Mouse (Mus musculus): ENCODE measurements around the gene Car11. TPM values are rescaled to one million over a fixed set of nuclear protein-coding genes. Genes with fewer than 3 reads are reported as not detected.
A peak's percentile ranks its signal among the peaks of the same experiment; 100 is the strongest.

Car11 gene
- polyA plus RNA-seq, 1 experiment from 2014 or later, result 7.5 TPM

DNA sequence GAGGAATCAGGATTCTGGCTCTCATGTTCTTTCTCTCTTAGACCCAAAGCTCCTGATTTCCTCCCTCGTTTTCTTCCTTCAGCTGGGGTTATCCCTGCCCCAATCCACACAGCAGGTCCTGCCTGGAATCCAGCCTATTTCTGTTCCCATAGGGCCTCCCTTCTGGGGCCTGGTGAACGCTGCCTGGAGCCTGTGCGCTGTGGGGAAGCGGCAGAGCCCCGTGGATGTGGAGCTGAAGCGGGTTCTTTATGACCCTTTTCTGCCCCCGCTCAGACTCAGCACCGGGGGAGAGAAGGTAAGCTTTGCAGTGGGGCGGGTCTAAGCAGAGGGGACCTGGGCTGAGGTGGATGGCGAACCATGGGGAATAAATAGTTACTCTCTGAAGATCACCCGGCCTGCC is 1.4 kb downstream of the Car11 start:
- Histone ChIP-seq H3K9ac (ENCODE audit: low read depth, low read length) (peak overlapping the region; percentile 36; the same call in 1 of the 2 replicates), H3K9me3 (replicated peaks; ENCODE audit: low read length) (no peaks in the 10 kb centered on the region), H3K36me3 (ENCODE audit: insufficient read depth, low read length) (no peaks in the 10 kb centered on the region), H3K4me2 (ENCODE audit: low read length) (peak overlapping the region; percentile 58), H3K4me1 (replicated peaks; ENCODE audit: insufficient read depth, low read length) (peaks cover 13% of the 10 kb centered on the region), H3K4me3 (replicated peaks; ENCODE audit: low read depth, low read length) (peak overlapping the region; percentile 25; the same call in 1 of the 2 replicates), H3K27me3 (ENCODE audit: insufficient read depth, low read length) (peaks cover 16% of the 10 kb centered on the region), H3K27ac (peak overlapping the region; percentile 20; the same call in 1 of the 2 replicates)
- no peak for TF ChIP-seq CTCF (IDR thresholded peaks at IDR 0.05; ENCODE audit: low read depth)
- no peak for ATAC-seq (replicated peaks; ENCODE audit: low FRiP score, low read depth)
- no peak for DNase-seq (ENCODE audit: low spot score)
- WGBS, result 28% methylated on average over 11 of the region's 11 CpGs

DNA sequence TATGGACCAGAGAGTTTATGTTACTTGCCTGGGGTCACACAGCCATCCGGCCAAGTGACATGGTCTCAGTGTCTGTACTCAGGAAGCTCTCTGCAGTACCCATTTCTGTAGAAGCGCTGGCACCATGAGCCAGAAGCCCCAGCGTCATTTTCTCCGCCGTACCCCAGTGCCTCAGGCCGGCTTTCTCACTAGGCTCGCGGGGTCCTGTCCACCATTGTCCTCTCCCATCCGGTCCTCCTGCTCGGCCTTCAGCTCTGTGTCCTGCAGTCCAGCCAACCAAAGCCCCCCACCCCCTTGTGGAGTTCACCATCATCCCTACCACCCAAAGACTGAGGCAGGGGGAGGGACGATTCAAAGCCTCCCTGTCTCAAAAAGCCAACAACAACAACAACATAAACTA is 2.0 kb downstream of the Car11 start:
- peaks cover 13% of the 10 kb centered on the region for H3K4me1 ChIP-seq (replicated peaks; ENCODE audit: insufficient read depth, low read length)
- WGBS, result 83% methylated on average over 11 of the region's 11 CpGs
- H3K27ac ChIP-seq, result no peak overlapping the region
- ATAC-seq (replicated peaks; ENCODE audit: low FRiP score, low read depth) (no peak), DNase-seq (ENCODE audit: low spot score) (no peak)
- H3K9ac ChIP-seq (ENCODE audit: low read depth, low read length), result no peak overlapping the region
- peak overlapping the region; percentile 58; the same call in 1 of the 2 replicates for H3K4me2 ChIP-seq (ENCODE audit: low read length)
- no peak overlapping the region for H3K4me3 ChIP-seq (replicated peaks; ENCODE audit: low read depth, low read length)
- peaks cover 16% of the 10 kb centered on the region for H3K27me3 ChIP-seq (ENCODE audit: insufficient read depth, low read length)
- no peaks in the 10 kb centered on the region for H3K9me3 ChIP-seq (replicated peaks; ENCODE audit: low read length)
- no peak for TF ChIP-seq CTCF (IDR thresholded peaks at IDR 0.05; ENCODE audit: low read depth)
- H3K36me3 ChIP-seq (ENCODE audit: insufficient read depth, low read length), result no peaks in the 10 kb centered on the region

GRCm38 (mm10) chr7:45702316-45702715 is 2.7 kb downstream of the Car11 start:
- Histone ChIP-seq H3K4me3 (replicated peaks; ENCODE audit: low read depth, low read length) (no peak overlapping the region), H3K27me3 (ENCODE audit: insufficient read depth, low read length) (peaks cover 16% of the 10 kb centered on the region), H3K4me1 (replicated peaks; ENCODE audit: insufficient read depth, low read length) (peaks cover 13% of the 10 kb centered on the region), H3K9ac (ENCODE audit: low read depth, low read length) (no peak overlapping the region), H3K9me3 (replicated peaks; ENCODE audit: low read length) (no peaks in the 10 kb centered on the region), H3K27ac (no peak overlapping the region), H3K36me3 (ENCODE audit: insufficient read depth, low read length) (no peaks in the 10 kb centered on the region), H3K4me2 (ENCODE audit: low read length) (no peak overlapping the region)
- ATAC-seq (replicated peaks; ENCODE audit: low FRiP score, low read depth) (no peak), DNase-seq (ENCODE audit: low spot score) (no peak)
- TF ChIP-seq CTCF (IDR thresholded peaks at IDR 0.05; ENCODE audit: low read depth), result no peak
- 89% methylated on average over 11 of the region's 11 CpGs for WGBS

DNA sequence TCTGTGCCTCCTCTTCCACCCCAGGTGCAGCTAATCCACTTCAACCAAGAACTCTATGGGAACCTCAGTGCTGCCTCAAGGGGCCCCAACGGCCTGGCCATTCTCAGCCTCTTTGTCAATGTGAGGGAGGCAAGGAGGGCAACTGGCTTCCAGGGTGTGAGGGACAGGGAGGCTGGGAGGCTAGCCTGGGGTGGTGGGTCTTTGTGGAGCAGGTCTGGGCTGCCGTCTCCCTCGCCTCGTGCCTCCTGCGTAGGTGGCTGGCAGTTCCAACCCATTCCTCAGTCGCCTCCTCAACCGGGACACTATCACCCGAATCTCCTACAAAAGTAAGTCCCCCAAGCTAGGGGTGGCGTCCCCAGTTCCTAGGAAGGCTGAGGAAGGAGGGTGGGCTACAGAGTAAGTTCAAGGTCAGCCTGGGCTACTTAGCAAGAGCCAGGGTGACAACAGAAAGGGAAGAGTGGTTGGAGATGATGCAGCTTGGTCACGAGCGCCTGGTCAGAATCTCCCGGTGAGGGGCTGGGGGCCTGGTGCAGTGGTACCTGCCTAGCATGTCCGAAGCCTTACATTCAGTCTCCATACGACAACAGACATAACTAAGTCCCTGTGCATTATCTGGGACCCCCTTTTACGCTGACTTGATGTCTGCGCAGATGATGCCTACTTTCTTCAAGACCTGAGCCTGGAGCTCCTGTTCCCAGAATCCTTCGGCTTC is 3.3 kb downstream of the Car11 start:
- H3K27me3 ChIP-seq (ENCODE audit: insufficient read depth, low read length), result peaks cover 16% of the 10 kb centered on the region
- H3K9ac ChIP-seq (ENCODE audit: low read depth, low read length), result no peak overlapping the region
- H3K4me2 ChIP-seq (ENCODE audit: low read length), result no peak overlapping the region
- no peaks in the 10 kb centered on the region for H3K36me3 ChIP-seq (ENCODE audit: insufficient read depth, low read length)
- H3K9me3 ChIP-seq (replicated peaks; ENCODE audit: low read length), result no peaks in the 10 kb centered on the region
- H3K4me1 ChIP-seq (replicated peaks; ENCODE audit: insufficient read depth, low read length), result peaks cover 16% of the 10 kb centered on the region
- ATAC-seq (replicated peaks; ENCODE audit: low FRiP score, low read depth), result no peak
- TF ChIP-seq CTCF (IDR thresholded peaks at IDR 0.05; ENCODE audit: low read depth), result no peak
- DNase-seq (ENCODE audit: low spot score), result no peak
- H3K27ac ChIP-seq, result no peak overlapping the region
- no peak overlapping the region for H3K4me3 ChIP-seq (replicated peaks; ENCODE audit: low read depth, low read length)
- WGBS, result 88% methylated on average over 17 of the region's 17 CpGs

DNA sequence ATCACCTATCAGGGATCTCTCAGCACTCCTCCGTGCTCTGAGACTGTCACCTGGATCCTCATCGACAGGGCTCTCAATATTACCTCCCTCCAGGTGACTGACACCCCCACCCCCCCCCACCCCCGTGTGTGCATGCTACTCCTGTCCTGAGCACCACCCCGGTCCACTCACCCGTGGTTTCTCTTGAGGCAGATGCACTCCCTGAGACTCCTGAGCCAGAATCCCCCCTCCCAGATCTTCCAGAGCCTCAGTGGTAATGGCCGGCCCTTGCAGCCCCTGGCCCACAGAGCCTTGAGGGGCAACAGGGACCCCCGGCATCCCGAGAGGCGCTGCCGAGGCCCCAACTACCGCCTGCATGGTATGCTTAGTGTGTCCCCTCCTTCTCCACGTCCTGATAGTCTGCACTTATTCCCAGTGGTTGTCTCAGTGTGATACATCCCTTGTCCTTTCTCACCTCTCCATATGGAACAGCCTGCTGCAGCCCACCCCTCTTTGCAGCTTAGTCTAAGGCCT is 3.9 kb downstream of the Car11 start:
- Histone ChIP-seq H3K27me3 (ENCODE audit: insufficient read depth, low read length) (peaks cover 12% of the 10 kb centered on the region; the same call in 1 of the 2 replicates), H3K27ac (peak overlapping the region; percentile 85), H3K36me3 (ENCODE audit: insufficient read depth, low read length) (no peaks in the 10 kb centered on the region), H3K4me1 (replicated peaks; ENCODE audit: insufficient read depth, low read length) (peaks cover 22% of the 10 kb centered on the region), H3K9ac (ENCODE audit: low read depth, low read length) (0 out of 2 replicates have a peak overlapping the region, but pooled peaks have one; percentile 53), H3K4me2 (ENCODE audit: low read length) (peak overlapping the region; percentile 93), H3K9me3 (replicated peaks; ENCODE audit: low read length) (no peaks in the 10 kb centered on the region), H3K4me3 (replicated peaks; ENCODE audit: low read depth, low read length) (0 out of 2 replicates have a peak overlapping the region, but pooled peaks have one; percentile 21)
- WGBS, result 48% methylated on average over 12 of the region's 12 CpGs
- no peak for DNase-seq (ENCODE audit: low spot score)
- TF ChIP-seq CTCF (IDR thresholded peaks at IDR 0.05; ENCODE audit: low read depth), result no peak
- no peak for ATAC-seq (replicated peaks; ENCODE audit: low FRiP score, low read depth)

DNA sequence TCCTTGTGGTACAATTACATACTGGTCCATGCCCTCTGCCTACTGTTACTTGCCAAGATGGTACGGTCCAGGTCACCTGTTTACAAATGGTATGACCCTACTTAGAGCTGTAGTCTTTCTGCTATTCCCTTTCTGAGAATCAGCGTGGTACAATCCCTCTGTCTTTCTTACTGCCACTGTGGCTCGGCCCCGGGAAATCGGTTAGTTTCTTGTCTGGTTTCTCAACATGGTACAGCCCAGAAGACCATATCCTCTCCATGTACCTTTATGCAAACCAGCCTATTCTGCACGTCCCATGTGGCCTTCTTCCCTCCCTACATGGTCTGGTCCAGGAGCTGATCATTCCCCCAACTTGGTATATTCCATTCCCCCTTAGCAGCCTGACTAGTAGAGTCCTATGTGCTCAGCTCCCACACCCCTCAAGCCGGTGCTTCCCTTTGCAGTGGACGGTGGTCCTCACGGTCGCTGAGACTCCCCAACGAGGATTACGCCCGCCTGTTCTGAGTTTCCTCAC is 4.5 kb downstream of the Car11 start:
- Histone ChIP-seq H3K27me3 (ENCODE audit: insufficient read depth, low read length) (peaks cover 11% of the 10 kb centered on the region; the same call in 1 of the 2 replicates), H3K4me1 (replicated peaks; ENCODE audit: insufficient read depth, low read length) (peaks cover 25% of the 10 kb centered on the region), H3K9me3 (replicated peaks; ENCODE audit: low read length) (no peaks in the 10 kb centered on the region), H3K4me2 (ENCODE audit: low read length) (peak overlapping the region; percentile 93), H3K4me3 (replicated peaks; ENCODE audit: low read depth, low read length) (peak overlapping the region; percentile 21), H3K36me3 (ENCODE audit: insufficient read depth, low read length) (no peaks in the 10 kb centered on the region), H3K9ac (ENCODE audit: low read depth, low read length) (peak overlapping the region; percentile 53; the same call in 1 of the 2 replicates), H3K27ac (peak overlapping the region; percentile 85)
- under 1% methylated on average over 13 of the region's 13 CpGs for WGBS
- ATAC-seq (replicated peaks; ENCODE audit: low FRiP score, low read depth) (peak; percentile 40), DNase-seq (ENCODE audit: low spot score) (peak; percentile 94)
- no peak for TF ChIP-seq CTCF (IDR thresholded peaks at IDR 0.05; ENCODE audit: low read depth)

All from kidney, postnatal 0 days (tissue).